ENCODE assay signal across 8 mouse cellular contexts in genomic region chr17:50190131-50191015, GRCm38 (mm10). TPM values are rescaled to one million over a fixed set of nuclear protein-coding genes. Genes with fewer than 3 reads are reported as not detected.
A peak's percentile ranks its signal among the peaks of the same experiment; 100 is the strongest.
DNase-seq lines count a peak whose midpoint lies in the region; ATAC-seq lines count a peak whose summit lies in the region.
"Had no signal": no experiment of that assay in that cellular context is flagged by ENCODE, and none has a peak within 500 bp of the region (broad histone marks: within the 10 kb centered on the region; RNA-seq: fewer than 3 reads in every experiment).

Gene Rftn1, minus strand, starts transcription at chr17:50190674.

- DNase-seq in R1 (ENCODE audit: low read depth, low spot score): peak; percentile 59
- peak; percentile 33 for DNase-seq in brain, adult 2 months (ENCODE audit: low read depth, low spot score)
- peak; percentile 63 to 66 for DNase-seq in gastrocnemius, postnatal 36 days
- peak; percentile 76 for DNase-seq in limb, embryonic 10.5 days (ENCODE audit: low spot score)
- DNase-seq in midbrain, embryonic 10.5 days (ENCODE audit: low spot score): peak; percentile 56
- DNase-seq in spleen, postnatal 14 days (ENCODE audit: low spot score in 2 of 2): peak; percentile 54 to 66

- intact Hi-C loops in gastrocnemius, postnatal 36 days (cut with DNase I): loop anchor here (2.0 to 5.0 kb wide), 2 partner anchors 47 to 226 kb away; no protein-coding TSS in a partner anchor

- 1% methylated on average over 79 of the region's 79 CpGs for WGBS in limb, embryonic 10.5 days
- 1% methylated on average over 75 of the region's 79 CpGs for WGBS in midbrain, embryonic 10.5 days

- peak; percentile 58 for ATAC-seq in inflammation-experienced regulatory T-cells, adult 6 months

- H3K27me3 ChIP-seq in limb, embryonic 10.5 days (ENCODE audit: low read depth, poor library complexity, severe bottlenecking): peaks cover 38% of the 10 kb centered on the region
- H3K27me3 ChIP-seq in midbrain, embryonic 10.5 days (ENCODE audit: low read depth, poor library complexity, severe bottlenecking): peaks cover 72% of the 10 kb centered on the region

- no peaks in the 10 kb centered on the region for H3K9me3 ChIP-seq in limb, embryonic 10.5 days (replicated peaks)
- no peaks in the 10 kb centered on the region for H3K9me3 ChIP-seq in midbrain, embryonic 10.5 days (replicated peaks)

- peak within 1 kb of the TSS; percentile 81 for H3K4me3 ChIP-seq in limb, embryonic 10.5 days
- H3K4me3 ChIP-seq in midbrain, embryonic 10.5 days: peak within 1 kb of the TSS; percentile 67
- H3K4me3 ChIP-seq: myocyte had no signal

- H3K36me3 ChIP-seq in limb, embryonic 10.5 days: no peaks in the 10 kb centered on the region
- H3K36me3 ChIP-seq in midbrain, embryonic 10.5 days: no peaks in the 10 kb centered on the region

- H3K4me1 ChIP-seq in limb, embryonic 10.5 days: peaks cover 33% of the 10 kb centered on the region
- peaks cover 24% of the 10 kb centered on the region for H3K4me1 ChIP-seq in midbrain, embryonic 10.5 days

- peak within 1 kb of the TSS; percentile 83 for H3K27ac ChIP-seq in limb, embryonic 10.5 days
- H3K27ac ChIP-seq in midbrain, embryonic 10.5 days (replicated peaks): peak within 1 kb of the TSS; percentile 63

RNA-seq across cellular contexts. Expression of gene Rftn1, which starts in this region (rescaled TPM):
- total RNA-seq in gastrocnemius, postnatal 36 days (2021): 10 to 100 TPM; 22.0 to 22.8 TPM
- 10 to 100 TPM; 22.7 to 31.1 (median 30.9) TPM for polyA plus RNA-seq in inflammation-experienced regulatory T-cells, adult 6 months (2017; shearing (Covaris generic))
- polyA plus RNA-seq in limb, embryonic 10.5 days (2016; fragmentation: Nextera tagmentation; extraction: Ambion mirVana): 6.3 and 7.2 TPM in 2 replicates
- polyA plus RNA-seq in midbrain, embryonic 10.5 days (2016; fragmentation: Nextera tagmentation; extraction: Ambion mirVana): 4.2 and 4.9 TPM in 2 replicates

Comparison
In these comparisons a context has a peak if more than half of its experiments do, and no peak if none do; other contexts are left out.
1. Peak in every context shown above with its lines: DNase-seq, ATAC-seq, H3K4me3 ChIP-seq and H3K27ac ChIP-seq.